Mouse (Mus musculus) megakaryocyte, embryonic 14.5 days (primary cell): ENCODE results near the gene Cd164l2. TPM values are rescaled to one million over a fixed set of nuclear protein-coding genes. Genes with fewer than 3 reads are reported as not detected.

Experiments used
- H3K27me3 ChIP-seq: replicated peaks from 2 replicates; pipeline ENCODE3; 2012; ENCODE audit warnings: inconsistent platforms
- H3K36me3 ChIP-seq: replicated peaks from 2 replicates; pipeline ENCODE3; 2012; ENCODE audit warnings: low read length, inconsistent platforms, mixed read lengths
- H3K4me1 ChIP-seq: 2 replicates; pipeline ENCODE4 v1.6.1; 2012; ENCODE audit warnings: inconsistent platforms
- H3K4me3 ChIP-seq: replicated peaks from 2 replicates; pipeline ENCODE3; 2012; ENCODE audit warnings: moderate library complexity, mild to moderate bottlenecking, inconsistent platforms
- H3K9me3 ChIP-seq: 2 replicates; pipeline ENCODE4 v1.6.1; 2012; ENCODE audit warnings: inconsistent platforms
- FLI1 ChIP-seq: IDR thresholded peaks from 2 replicates; pipeline ENCODE4 v1.6.1; 2012; ENCODE audit warnings: low read length, inconsistent platforms, mixed read lengths
- GATA1 ChIP-seq: IDR thresholded peaks from 3 replicates; pipeline ENCODE4 v1.6.1; 2012; ENCODE audit warnings: mixed read lengths, low read length, inconsistent platforms, borderline replicate concordance
- polyA plus RNA-seq: library from polyadenylated mRNA; stranded (reverse); fragments of >175 nt; gene quantifications from 2 replicates; pipeline ENCODE4 v1.2.3, GENCODE M21; 2012; ENCODE audit warnings: low replicate concordance; ENCODE audit not compliant: insufficient read depth

The Cd164l2 gene
- polyA plus RNA-seq, 1 experiment, result 1.7 TPM

- H3K36me3 ChIP-seq, result peaks cover 72% of the 10 kb centered on the region
- no peak for TF ChIP-seq FLI1
- TF ChIP-seq GATA1, result no peak
- no peaks in the 10 kb centered on the region for H3K9me3 ChIP-seq
- H3K4me1 ChIP-seq, result peaks cover 86% of the 10 kb centered on the region
- H3K4me3 ChIP-seq, result peak overlapping the region; percentile 44
- no peaks in the 10 kb centered on the region for H3K27me3 ChIP-seq
Measured at GRCm38 (mm10) chr4:133176761-133177403, 35.0 kb upstream of the Cd164l2 start.

- TF ChIP-seq GATA1, result no peak
- no peak for TF ChIP-seq FLI1
- Histone ChIP-seq H3K4me3 (no peak overlapping the region), H3K36me3 (peaks cover 79% of the 10 kb centered on the region), H3K27me3 (no peaks in the 10 kb centered on the region), H3K9me3 (no peaks in the 10 kb centered on the region), H3K4me1 (peaks cover 80% of the 10 kb centered on the region)
Measured at GRCm38 (mm10) chr4:133178305-133178704, 33.6 kb upstream of the Cd164l2 start.

DNA sequence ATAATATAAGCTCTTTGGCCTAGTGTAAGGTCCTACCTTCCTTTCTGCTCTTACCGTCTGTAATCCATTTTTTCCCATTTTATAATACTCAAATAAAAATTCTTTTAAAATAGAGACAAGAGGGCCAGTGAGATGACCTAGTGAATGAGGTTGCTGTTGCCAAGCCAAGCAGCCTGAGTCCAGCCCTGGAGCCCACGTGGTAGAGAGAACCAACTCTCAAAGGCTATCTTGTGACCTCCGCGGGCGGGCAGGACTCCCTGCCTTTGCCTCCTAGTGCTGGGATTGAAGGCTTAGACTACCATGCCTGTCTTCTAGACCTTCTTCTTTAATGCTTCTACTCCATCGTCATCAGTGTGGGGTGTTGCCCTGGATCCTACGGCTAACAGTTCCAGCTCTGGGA lies 32.7 kb upstream of the Cd164l2 start:
- Histone ChIP-seq H3K4me3 (no peak overlapping the region), H3K9me3 (no peaks in the 10 kb centered on the region), H3K27me3 (no peaks in the 10 kb centered on the region), H3K36me3 (peaks cover 88% of the 10 kb centered on the region), H3K4me1 (peaks cover 71% of the 10 kb centered on the region)
- TF ChIP-seq GATA1, result no peak
- TF ChIP-seq FLI1, result no peak

GRCm38 (mm10) chr4:133182439-133183033 lies 29.4 kb upstream of the Cd164l2 start:
- no peak for TF ChIP-seq FLI1
- TF ChIP-seq GATA1, result no peak
- peaks cover 95% of the 10 kb centered on the region for H3K36me3 ChIP-seq
- no peaks in the 10 kb centered on the region for H3K27me3 ChIP-seq
- no peaks in the 10 kb centered on the region for H3K9me3 ChIP-seq
- no peak overlapping the region for H3K4me3 ChIP-seq
- H3K4me1 ChIP-seq, result peaks cover 38% of the 10 kb centered on the region

DNA sequence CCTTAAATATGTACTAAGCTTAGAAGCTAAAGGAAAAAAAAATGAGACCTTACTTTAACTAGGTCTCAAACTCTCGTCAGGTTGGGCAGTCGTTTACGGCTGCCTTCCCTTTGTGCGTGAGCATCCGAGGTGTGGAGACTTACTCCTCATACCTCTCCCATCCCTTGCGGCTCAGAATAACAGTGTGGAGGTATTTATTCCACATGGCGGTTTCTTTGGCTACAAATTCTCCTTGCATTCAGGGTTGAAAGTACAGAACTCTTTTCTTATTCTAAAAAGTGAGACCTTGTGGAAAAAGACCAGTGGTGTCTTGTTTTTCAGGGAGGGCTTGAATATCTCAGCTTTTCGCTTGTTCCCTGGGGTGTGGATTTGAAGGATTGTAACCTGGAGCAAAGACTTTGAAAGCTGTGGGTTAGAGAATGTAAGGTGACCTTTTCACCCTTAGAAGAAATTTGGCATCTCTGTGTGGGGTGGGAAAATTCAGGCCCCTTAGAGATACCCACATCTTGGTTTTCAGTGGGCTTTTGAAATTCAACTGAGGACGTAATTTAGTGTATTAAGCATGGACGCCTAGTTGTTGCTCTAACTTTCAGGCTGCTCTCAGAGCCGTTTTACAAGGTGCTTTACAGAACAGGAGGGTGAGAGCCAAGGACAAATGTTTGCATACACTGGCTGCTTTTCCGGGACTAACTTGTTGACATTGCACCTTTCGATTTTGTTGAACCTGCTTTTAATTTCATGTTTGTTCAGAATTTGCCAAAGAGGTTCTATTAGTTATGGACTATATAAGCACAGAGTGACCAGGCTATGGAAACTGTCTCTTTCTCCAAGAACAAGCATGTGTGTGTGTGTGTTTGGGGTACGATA lies 27.7 kb upstream of the Cd164l2 start:
- Histone ChIP-seq H3K4me3 (no peak overlapping the region), H3K27me3 (no peaks in the 10 kb centered on the region), H3K4me1 (peaks cover 26% of the 10 kb centered on the region), H3K36me3 (peaks cover 95% of the 10 kb centered on the region), H3K9me3 (no peaks in the 10 kb centered on the region)
- TF ChIP-seq GATA1, result no peak
- no peak for TF ChIP-seq FLI1

DNA sequence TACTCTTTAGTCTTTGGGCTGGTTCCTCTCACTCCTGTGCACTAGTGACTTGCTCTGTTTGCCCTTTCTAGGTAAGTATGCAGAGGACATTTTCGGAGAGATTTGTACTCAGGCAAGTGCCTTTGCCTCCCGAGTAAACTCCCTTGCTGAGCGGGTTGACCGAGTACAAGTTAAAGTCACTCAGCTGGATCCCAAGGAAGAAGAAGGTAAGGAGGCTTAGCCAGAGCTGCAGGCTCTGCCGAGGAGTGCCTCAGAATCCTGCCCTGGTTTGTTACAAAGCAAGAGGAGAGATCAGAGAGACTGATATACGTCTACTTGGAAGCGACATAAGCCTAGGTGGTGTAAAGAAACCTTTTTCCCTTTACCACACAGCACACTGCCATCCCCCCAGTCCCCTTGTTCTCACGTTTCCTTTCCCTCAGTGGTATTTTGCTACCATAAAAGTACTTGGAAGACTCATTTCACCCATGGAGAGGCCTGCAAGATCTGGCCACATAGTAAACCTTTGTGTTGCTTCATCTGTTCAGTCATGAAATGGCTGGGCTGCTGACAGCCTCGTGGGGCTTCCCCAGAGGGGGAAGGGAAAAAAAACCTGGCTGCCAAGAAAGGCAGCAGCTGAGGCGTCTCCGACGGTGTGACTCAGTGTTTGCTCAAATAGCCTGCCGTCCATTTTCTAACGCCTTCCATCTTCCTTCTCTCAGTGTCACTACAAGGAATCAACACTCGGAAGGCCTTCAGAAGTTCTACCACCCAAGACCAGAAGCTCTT lies 26.8 kb upstream of the Cd164l2 start:
- Histone ChIP-seq H3K36me3 (peaks cover 96% of the 10 kb centered on the region), H3K9me3 (no peaks in the 10 kb centered on the region), H3K4me1 (peaks cover 20% of the 10 kb centered on the region), H3K27me3 (no peaks in the 10 kb centered on the region), H3K4me3 (no peak overlapping the region)
- TF ChIP-seq GATA1, result no peak
- TF ChIP-seq FLI1, result no peak

GRCm38 (mm10) chr4:133185893-133186292 lies 26.0 kb upstream of the Cd164l2 start:
- TF ChIP-seq GATA1 (no peak), FLI1 (no peak)
- no peaks in the 10 kb centered on the region for H3K9me3 ChIP-seq
- peaks cover 13% of the 10 kb centered on the region for H3K4me1 ChIP-seq
- no peak overlapping the region for H3K4me3 ChIP-seq
- H3K36me3 ChIP-seq, result peaks cover 96% of the 10 kb centered on the region
- H3K27me3 ChIP-seq, result no peaks in the 10 kb centered on the region

- H3K9me3 ChIP-seq, result no peaks in the 10 kb centered on the region
- H3K4me1 ChIP-seq, result peaks cover 8% of the 10 kb centered on the region
- peaks cover 96% of the 10 kb centered on the region for H3K36me3 ChIP-seq
- no peaks in the 10 kb centered on the region for H3K27me3 ChIP-seq
- TF ChIP-seq FLI1, result no peak
- TF ChIP-seq GATA1, result no peak
- H3K4me3 ChIP-seq, result no peak overlapping the region
Measured at GRCm38 (mm10) chr4:133186856-133187255, 25.1 kb upstream of the Cd164l2 start.

DNA sequence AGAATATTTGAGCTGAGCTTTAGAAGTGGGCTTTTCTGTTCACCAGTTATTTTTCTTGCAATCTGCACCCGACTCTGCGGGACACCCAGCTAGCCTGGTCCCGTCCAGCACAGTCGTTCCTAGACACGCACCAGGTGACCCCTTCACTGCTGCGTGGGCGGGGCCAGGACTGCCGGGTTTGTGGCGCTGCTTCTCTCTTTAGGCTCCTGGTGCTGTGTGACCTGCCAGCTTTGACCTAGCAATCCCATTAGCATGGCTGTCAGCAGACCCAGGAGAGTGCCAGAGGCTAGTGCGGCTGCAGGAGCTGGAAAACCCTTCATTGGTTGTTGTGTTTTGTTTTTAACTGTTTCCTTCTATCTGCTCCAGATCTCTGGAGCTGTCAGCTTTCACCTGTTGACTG lies 22.5 kb upstream of the Cd164l2 start:
- H3K36me3 ChIP-seq, result peaks cover 98% of the 10 kb centered on the region
- no peaks in the 10 kb centered on the region for H3K9me3 ChIP-seq
- TF ChIP-seq FLI1, result no peak
- TF ChIP-seq GATA1, result no peak
- no peaks in the 10 kb centered on the region for H3K27me3 ChIP-seq
- H3K4me1 ChIP-seq, result peaks cover under 1% of the 10 kb centered on the region; the same call in 1 of the 2 replicates
- no peak overlapping the region for H3K4me3 ChIP-seq
